Mouse (Mus musculus): Measurements from ENCODE around the gene Wdr17. TPM values are rescaled to one million over a fixed set of nuclear protein-coding genes. Genes with fewer than 3 reads are reported as not detected.

The Wdr17 gene
- total RNA-seq, 2 experiments from 2014 or later, result 0.11 to 0.69 TPM

DNA sequence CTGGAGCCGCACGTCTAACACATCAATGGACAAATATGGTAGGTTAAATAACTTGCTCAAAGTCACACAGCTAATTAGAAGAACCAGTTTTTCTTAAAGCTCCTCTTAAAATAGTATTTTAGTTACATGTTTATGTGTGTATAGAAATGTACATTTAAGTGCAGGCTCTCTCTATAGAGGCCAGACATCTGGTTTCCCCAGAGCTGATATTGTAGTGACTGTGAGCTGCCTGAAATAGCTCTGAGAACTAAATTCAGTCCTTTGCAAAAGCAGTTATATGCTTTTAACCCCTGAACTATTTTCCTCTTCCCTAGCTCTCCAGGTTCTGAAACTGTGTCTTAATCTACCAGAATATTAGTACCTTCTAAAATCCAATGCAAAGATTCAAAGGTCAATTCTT, 289.6 kb downstream of the Wdr17 start:
- DNase-seq, result no peak

DNA sequence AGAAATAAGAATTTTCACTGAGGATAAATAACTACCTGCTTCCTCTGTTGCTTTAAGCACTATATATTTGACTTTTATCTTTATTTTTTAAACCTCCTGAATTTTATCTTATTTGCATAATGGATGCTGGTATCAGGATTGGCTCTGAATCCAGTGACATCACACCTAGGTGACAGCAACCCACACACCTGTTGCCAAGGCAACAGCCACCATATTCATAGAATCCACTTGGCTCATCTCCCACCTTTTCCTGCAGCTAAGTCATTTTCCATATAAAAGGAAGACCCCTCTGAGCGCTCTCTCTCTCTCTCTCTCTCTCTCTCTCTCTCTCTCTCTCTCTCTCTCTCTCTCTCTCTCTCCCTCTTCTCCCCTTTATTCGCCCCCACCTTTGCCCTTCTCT, 290.0 kb downstream of the Wdr17 start:
- no peak for DNase-seq

DNA sequence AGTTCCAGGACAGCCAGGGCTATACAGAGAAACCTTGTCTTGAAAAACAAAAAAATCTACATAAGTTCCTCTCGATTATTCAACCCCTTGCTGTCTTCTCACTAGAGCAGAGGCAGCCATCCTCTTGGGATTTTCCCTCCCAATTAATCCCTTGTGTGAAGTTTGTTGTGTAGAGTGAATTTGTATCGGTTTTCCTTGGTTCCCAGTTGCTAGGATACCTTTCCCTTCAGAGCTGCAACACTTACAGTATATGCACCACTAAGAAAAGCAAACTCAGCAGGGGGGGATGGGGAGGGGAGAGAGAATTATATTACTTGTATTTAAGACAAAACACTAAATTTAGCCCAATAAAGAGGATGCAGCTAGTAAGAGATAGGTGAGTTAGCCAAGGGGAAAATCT, 290.9 kb downstream of the Wdr17 start:
- DNase-seq, result no peak

DNA sequence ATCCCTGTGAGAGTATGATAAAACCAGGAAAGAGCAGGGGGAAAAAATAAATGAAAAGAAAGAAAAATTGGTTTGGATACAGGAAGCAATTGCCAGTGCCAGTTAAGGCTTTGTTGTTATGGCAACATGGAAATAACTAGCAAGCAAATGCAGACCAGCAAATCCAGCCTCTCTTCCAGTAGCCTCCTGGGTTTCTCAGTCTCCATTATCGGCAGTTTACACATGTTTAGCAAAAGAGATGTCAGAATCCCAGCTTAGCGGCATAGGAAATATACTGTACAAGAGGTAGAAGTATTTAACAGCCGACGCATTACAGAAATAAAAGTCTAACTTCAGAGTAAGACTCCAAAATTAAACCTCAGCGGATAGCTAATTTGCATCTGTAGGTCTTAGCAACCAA, 292.4 kb downstream of the Wdr17 start:
- DNase-seq, result no peak

DNA sequence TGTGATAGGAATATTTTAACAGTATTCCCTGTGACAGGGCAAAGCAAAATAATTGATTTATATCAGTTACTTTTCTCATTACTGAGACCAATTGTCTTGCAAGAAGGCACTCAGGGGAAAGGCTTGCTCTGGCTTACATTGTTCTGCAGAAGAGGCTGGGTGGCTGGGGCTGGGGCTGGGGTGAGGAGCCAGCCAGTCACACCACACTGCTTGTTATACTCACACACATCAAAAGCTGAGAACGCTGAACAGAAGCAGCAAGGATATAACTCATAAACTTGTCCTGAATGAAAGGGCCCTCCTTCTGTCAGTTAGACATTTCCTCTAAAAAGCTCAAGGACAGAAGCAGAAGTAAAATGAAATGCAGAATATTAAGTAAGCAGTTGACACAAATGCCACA, 304.1 kb downstream of the Wdr17 start:
- no peak for DNase-seq

DNA sequence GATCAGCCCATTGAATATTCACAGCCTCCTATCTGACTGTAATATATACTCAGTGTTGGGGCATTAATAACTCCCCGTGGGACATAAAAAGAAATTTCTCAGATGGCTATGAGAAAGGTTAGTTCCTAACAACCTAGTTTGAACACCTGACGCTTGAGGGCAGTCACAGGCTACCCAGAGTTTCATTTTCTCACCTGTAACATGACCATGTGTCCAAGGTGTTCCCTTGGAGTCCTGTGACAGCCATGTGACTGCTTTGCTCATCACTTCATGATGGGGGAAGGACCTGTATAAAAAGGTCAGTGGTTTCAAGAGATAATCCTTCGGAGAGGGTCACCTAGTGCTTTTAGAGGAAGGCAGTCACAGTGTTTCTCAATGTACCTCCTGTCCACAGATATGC, 305.5 kb downstream of the Wdr17 start:
- peak; percentile 31 for DNase-seq

Other genes starting within 250 kb of the Wdr17 start
- under 1 TPM; 0.59 to 0.78 TPM for gene Gpm6a, start 67.7 kb upstream of the Wdr17 start, total RNA-seq (2021)